Mouse (Mus musculus): Measurements from ENCODE around the gene Pcyt2.

Pcyt2 gene

DNA sequence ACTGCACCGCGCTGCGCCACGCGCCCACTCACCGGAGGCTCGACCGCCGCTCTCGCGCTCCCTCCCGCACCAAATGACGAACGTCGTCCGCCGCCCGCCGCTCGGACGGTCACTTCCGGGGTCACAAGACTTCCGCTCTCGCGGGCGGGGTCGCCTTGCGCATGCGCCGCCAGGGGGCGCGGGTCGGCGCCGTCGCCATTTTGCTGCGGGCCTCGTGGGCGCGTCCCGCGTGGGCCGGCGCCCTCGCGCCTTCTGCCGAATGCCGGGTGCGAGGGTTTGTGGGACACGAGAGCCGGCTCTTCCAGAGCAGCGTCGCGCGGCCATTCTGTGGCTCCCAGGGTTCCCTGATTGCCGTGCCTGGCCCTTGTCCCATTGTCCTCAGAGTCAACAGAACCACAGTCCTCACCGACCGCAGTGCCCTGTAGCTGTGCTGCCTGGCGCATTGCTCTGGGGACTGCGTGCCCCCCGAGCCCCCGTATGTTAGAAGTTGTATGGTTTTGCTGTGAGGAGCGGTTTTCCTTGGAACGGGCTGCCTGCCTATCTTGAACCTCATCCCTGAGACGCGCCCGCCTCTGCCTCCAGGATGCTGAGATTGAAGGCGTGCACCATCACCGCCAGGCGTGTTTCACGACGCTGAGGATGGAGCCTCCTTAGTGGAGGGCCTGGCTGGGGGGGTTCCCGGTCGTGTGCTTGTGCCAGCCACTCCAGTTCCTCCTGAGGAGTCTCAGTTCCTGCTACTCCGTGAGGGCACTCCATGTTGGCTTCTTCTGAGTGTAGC lies 36.1 kb downstream of the Pcyt2 start, which contains the start of gene Arhgdia:
Arhgdia (minus strand) TSS at position 135 of the 778 bp plus-strand sequence.
- DNase-seq (ENCODE audit: low spot score in 2 of 2) = peak; percentile 87 to 89

DNA sequence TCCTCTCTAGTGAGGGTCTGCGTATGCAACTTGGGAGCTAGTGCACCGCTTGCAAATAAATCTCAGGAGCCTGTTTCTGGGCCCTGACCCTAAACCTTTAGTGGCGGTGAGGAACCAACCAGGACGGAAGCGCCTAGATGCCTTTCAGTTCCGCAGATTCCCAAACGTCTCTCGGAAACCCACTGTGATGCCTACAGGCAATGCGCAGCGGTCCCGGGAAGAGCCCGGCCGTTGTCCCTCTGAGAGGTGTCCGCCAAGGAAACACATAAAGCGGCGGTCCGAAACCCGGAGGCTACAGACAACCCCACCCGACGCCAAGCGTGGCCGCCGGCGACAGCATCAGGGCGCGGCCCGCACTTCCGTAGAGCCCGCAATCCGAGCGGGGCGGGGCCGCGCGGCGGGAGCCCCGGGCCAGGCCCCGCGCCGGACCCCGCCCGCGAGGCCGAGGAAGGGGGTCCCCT lies 36.8 kb downstream of the Pcyt2 start:
- peak; percentile 69 for DNase-seq (ENCODE audit: low spot score in 2 of 2)

GRCm38 (mm10) chr11:120580190-120580589 lies 37.5 kb downstream of the Pcyt2 start:
- DNase-seq (ENCODE audit: low spot score in 2 of 2) = peak; percentile 47 to 66

- peak; percentile 83 to 87 for DNase-seq (ENCODE audit: low spot score in 2 of 2)
Observed at GRCm38 (mm10) chr11:120579316-120580107, 38.2 kb downstream of the Pcyt2 start.

DNA sequence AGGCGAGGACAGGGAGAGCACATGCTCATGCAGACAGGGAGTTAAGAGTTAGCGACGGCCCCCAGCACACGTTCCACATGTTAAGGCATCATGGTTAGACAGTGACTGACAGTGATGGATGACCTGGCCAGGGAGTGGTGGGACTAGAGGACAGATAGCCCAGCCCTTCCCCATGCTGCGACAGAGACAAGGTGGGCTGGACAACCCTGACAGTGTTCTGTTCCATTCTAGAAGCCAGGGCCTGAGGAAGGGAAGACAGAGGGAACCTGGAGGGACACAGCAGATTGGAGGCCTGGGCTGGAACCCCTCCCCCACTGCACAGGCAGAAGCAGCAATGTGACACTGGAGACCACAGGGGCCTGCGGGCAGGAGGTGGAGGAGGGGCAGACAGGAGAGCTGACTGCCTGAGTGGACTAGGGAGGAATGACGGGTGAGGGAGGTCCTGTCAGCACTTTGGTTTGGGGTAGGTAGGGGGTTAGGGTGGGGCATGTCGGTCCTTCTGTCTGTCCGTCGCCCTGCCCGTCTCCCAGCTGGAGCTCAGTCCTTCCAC lies 39.0 kb downstream of the Pcyt2 start:
- DNase-seq (ENCODE audit: low spot score in 2 of 2) = peak in 1 of 2 experiments; percentile 32

DNA sequence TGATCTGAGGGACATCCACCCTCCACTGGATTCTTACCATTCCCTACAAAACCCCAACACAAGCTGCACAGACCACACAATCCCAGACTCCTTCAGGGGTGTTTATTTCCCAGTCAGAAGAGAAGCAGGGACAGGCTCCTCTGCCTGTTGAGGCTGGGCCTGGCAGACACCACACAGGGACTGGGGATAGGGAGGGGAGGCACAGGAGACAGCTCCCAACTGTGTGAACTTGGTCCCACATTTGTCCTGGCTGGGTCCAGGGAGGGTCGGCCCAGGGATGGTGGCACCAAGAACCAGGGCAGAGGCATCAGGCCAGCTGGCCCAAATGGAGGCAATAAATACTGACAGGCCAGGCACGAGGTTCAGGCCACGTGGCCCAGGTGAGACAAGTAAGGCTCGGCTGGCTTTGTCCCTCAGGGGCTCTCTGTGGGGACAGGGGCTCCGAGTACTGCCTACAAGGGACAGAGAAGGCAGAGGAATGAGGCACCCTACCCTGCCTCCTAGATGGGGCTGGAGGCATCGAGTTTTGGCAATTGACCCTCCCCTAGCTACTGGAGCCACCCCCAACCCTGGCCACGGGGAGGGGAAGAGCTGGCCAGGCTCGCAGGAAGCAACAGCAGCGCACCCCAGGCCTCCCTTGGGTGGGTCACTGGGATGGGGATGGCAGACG lies 39.6 kb downstream of the Pcyt2 start:
- DNase-seq (ENCODE audit: low spot score in 2 of 2) = peak in 1 of 2 experiments; percentile 21

- DNase-seq (ENCODE audit: low spot score in 2 of 2) = peak in 1 of 2 experiments; percentile 25
Observed at GRCm38 (mm10) chr11:120577211-120578023, 40.3 kb downstream of the Pcyt2 start.

GRCm38 (mm10) chr11:120576365-120576981 lies 41.3 kb downstream of the Pcyt2 start:
- no peak for DNase-seq (ENCODE audit: low spot score in 2 of 2)

GRCm38 (mm10) chr11:120575940-120576339 lies 41.8 kb downstream of the Pcyt2 start:
- no peak for DNase-seq (ENCODE audit: low spot score in 2 of 2)

DNA sequence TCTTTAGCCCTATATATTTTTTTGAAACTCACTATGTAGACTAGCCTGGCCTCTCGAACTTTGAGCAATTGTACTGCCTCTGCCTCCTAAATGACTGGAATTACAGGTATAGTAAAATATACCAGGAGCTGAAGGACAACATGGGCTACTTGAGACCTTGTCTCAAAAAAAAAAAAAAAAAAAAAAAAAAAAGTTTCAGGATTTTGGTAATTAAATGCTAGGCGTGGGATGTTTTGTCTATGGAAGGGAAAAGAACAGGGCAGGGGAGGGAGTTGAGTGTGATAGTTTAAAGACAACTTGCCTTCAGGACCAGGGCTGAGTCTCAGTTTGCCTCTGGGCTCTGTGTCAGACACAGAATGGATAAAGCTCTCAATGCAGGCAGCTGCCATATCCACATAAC lies 42.7 kb downstream of the Pcyt2 start:
- DNase-seq (ENCODE audit: low spot score in 2 of 2) = no peak

DNA sequence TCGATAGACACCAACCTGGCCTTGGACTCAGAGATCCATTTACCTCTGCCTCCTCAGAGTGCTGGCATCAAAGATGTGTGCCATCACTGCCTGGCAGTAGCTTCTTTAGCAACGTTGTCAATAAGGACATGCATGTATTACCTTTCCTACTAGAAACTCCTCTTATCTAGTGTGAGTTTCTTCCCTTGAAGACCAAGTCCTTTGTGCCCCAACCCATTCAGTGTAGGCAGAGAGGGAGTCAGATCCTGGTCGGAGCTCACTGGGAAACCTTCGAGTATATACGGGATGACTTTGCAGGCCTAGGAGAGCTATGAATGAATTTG lies 43.5 kb downstream of the Pcyt2 start:
- no peak for DNase-seq (ENCODE audit: low spot score in 2 of 2)

- DNase-seq (ENCODE audit: low spot score in 2 of 2) = peak in 1 of 2 experiments; percentile 43
Observed at GRCm38 (mm10) chr11:120573585-120574277, 44.0 kb downstream of the Pcyt2 start.

DNA sequence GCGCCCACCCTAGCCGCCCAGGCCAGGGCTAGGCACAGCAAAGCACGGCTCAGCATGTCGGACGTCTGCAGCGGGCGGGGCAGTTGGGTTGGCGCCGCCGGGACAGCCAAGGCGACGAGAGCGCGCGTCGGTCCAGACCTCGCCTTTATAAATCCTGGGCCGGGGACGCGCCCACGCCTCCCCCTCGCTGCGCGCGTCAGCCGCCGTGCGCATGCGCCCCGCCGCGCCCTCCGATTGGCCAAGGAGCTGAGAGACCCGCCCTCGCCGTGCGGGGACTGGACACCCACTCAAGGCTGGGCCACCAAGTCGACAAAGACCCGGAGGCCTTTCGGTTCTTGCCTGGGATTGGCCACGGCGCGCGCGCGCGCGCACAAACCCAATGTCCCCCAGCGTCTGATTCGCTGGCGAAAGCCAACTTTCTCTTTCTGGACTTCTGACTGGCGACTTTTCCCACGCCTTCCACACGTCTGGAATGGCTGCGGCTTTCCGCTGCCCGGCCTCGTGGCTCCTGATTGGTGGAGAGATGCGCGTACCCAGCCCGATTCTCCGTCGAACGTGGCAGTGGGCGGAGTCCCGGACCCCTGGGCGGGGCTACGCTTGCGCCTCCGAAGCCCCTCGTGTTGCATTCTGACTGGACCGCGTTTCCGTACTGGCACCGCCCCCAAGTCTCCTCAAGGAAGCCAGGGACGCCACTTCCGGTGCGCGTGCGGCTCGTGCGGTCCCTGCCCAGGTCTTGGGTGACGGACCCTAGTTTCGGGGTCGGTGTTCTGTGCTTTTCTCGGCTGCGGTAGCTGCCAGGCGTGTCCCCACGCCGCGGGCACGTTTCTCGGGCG lies 44.8 kb downstream of the Pcyt2 start, which contains the start of gene P4hb:
P4hb (minus strand) TSS at position 502 of the 833 bp plus-strand sequence.
- DNase-seq (ENCODE audit: low spot score in 2 of 2) = peak; percentile 98 to 99

DNA sequence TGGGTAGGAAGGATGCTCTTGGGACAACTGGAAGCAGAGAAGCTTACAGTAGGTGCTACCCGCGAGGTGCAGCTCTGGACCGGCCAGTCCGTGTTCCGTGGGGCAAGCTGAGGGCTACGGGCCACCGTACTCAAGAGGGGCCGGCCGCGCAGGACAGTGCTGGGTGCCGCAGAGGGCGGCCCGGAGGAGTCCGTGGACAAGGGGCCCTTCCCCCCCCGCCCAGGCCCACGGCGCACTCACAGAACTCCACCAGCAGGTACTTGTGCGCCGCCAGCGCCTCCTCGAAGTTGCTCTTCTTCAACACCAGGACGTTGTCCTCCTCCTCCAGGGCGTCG lies 45.4 kb downstream of the Pcyt2 start:
- DNase-seq (ENCODE audit: low spot score in 2 of 2) = no peak

GRCm38 (mm10) chr11:120571754-120572416 lies 45.9 kb downstream of the Pcyt2 start:
- peak in 1 of 2 experiments; percentile 21 for DNase-seq (ENCODE audit: low spot score in 2 of 2)

- no peak for DNase-seq (ENCODE audit: low spot score in 2 of 2)
Observed at GRCm38 (mm10) chr11:120571122-120571521, 46.6 kb downstream of the Pcyt2 start.

GRCm38 (mm10) chr11:120568324-120568723 lies 49.4 kb downstream of the Pcyt2 start:
- no peak for DNase-seq (ENCODE audit: low spot score in 2 of 2)

- no peak for DNase-seq (ENCODE audit: low spot score in 2 of 2)
Observed at GRCm38 (mm10) chr11:120565114-120565513, 52.6 kb downstream of the Pcyt2 start.

- DNase-seq (ENCODE audit: low spot score in 2 of 2) = no peak
Observed at GRCm38 (mm10) chr11:120562949-120563348, 54.8 kb downstream of the Pcyt2 start.

Data from spleen, postnatal 10 days (tissue).